Mouse (Mus musculus): ENCODE data around the gene Olfr1013. TPM values are rescaled to one million over a fixed set of nuclear protein-coding genes. Genes with fewer than 3 reads are reported as not detected.

Gene Olfr1013
- not detected for total RNA-seq (2023)

DNA sequence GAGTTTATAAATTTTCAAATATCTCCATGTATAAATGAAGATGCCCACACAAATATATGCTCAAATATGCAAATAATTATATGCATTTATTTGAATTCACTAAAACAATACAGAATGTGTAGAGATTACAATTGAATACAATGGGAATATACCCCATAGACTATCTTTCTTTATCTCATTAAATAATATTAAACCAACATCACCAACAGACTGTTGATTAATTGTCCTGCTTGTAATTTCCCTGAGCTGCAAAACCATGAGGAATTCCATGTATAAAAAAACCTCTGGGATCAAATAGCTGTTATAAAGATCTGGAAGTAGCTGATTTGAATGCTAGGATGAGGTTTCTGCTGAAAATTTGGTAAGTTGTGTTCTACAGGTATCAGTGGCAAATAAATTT is at the start of gene Olfr1013:
Gene Olfr1013 (plus strand): TSS at position 301 of the 400 bp plus-strand sequence.

DNA sequence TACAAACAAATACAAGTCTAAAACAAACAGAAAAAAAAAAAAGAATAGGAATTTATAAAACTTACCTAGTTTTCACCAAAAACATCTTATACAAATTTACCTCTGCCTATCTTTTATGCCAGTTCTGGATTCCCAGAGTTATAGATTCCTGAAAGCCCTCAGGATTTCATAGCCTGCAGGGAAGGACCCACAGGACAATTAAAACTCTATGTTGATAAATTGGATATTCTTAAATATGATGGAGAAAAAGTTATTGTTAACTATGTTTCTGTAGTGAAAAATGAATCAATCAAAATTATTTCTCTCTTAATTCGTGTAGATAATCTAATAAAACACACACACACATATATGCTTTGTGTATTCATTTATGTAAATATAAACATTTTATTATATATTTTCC is 4.2 kb upstream of the Olfr1013 start, which contains the start of gene Olfr1012:
Gene Olfr1012 (minus strand): TSS at position 101 of the 400 bp plus-strand sequence.

DNA sequence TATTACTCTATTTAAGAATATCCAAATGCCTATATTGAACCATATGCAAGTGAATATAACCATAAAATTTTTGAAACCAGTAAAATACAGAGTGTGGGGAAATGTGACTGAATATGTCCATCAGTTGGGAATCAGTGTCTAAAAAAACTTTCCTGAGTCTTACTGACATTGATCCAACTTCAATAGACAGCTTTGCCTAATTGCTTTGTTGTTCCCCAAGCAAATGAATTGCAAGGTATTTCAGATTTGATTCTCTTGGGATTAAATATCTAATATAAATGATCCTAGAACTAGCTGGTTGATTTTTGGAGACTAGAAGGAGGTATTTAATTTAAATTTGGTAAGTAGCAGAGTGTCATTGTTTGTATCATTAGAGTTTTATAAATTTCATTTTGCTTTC is 5.5 kb downstream of the Olfr1013 start, which contains the start of gene Olfr1014:
Gene Olfr1014 (plus strand): TSS at position 301 of the 400 bp plus-strand sequence.

DNA sequence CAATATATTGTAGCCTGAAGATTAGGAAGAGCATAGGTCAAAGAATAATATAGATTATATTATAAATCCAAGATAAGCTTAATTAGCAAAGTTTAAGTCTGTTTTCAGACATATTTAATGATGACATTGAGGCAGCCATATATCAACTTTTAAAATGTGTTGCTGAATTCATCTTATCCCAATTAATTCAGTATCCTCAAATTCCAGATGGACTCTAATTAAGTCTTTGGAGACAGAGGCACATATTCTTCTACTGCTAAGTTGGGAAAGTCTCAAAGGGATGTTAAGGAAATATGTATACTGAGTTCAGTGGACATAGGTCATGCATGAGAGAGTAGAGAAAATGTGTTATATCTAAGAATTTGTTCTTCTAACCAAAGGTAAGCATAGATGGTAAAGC is 14.8 kb downstream of the Olfr1013 start, which contains the start of gene Olfr1015:
Gene Olfr1015 (plus strand): TSS at position 301 of the 400 bp plus-strand sequence.

DNA sequence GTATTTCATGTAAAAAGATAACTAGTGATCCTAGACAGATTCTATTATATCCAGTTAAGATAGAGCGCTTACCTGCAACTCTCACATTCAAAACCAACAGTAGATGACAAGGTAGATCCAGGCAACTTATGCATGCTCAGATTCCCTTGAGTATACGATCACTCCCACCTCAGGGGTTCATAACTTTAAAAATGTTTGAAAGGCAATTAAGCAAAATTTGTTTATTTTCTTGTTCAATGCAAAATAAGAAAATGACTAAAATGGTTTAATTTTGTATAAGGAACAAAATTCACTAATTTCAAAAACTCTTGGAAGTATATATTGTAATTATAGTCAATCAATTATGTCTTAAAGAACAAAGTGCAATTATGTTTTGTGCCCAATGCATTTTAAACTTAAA is 35.5 kb downstream of the Olfr1013 start, which contains the start of gene Olfr1016:
Gene Olfr1016 (minus strand): TSS at position 101 of the 400 bp plus-strand sequence.

DNA sequence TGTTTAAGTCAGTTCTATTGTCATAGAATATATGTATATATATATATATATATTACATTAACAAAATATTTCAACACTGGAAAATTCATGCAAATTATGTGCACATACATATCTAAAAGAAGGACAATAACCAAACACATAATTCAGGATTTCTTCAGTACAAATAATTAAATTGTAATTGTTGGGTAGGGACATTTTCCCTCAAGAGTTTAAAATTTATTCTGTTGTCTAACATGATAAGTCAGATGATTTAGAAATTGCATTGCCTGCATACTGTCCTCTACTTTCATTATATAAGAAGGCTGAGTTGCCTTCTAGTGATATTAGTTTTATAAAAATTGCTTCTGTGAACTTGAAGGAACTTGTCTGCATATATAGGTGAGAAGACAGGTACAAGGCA is 51.3 kb downstream of the Olfr1013 start, which contains the start of gene Olfr1018:
Gene Olfr1018 (plus strand): TSS at position 301 of the 400 bp plus-strand sequence.

Other genes starting within 250 kb of the Olfr1013 start
- gene 4833423E24Rik, start 248.1 kb upstream of the Olfr1013 start, total RNA-seq (2023), result not detected
- gene Olfr996, start 187.9 kb upstream of the Olfr1013 start, total RNA-seq (2023), result not detected
- gene Olfr998, start 178.2 kb upstream of the Olfr1013 start, total RNA-seq (2023), result not detected
- not detected for gene Olfr1000, start 155.2 kb upstream of the Olfr1013 start, total RNA-seq (2023)
- not detected for gene Olfr1002, start 116.4 kb upstream of the Olfr1013 start, total RNA-seq (2023)
- gene Olfr154, start 102.6 kb upstream of the Olfr1013 start, total RNA-seq (2023), result not detected
- gene Olfr1006, start 88.3 kb upstream of the Olfr1013 start, total RNA-seq (2023), result not detected
- gene Olfr1008, start 77.7 kb upstream of the Olfr1013 start, total RNA-seq (2023), result not detected
- gene Olfr1009, start 51.7 kb upstream of the Olfr1013 start, total RNA-seq (2023), result not detected
- not detected for gene Olfr1012, start 4.3 kb upstream of the Olfr1013 start, total RNA-seq (2023)
- gene Olfr1014, start 5.6 kb downstream of the Olfr1013 start, total RNA-seq (2023), result not detected
- not detected for gene Olfr1015, start 14.9 kb downstream of the Olfr1013 start, total RNA-seq (2023)
- not detected for gene Olfr1016, start 35.4 kb downstream of the Olfr1013 start, total RNA-seq (2023)
- gene Olfr1018, start 51.4 kb downstream of the Olfr1013 start, total RNA-seq (2023), result not detected
- not detected for gene Olfr1019, start 78.4 kb downstream of the Olfr1013 start, total RNA-seq (2023)
- gene Olfr1020, start 79.9 kb downstream of the Olfr1013 start, total RNA-seq (2023), result not detected
- not detected for gene Olfr1022, start 101.5 kb downstream of the Olfr1013 start, total RNA-seq (2023)
- not detected for gene Olfr1023, start 118.5 kb downstream of the Olfr1013 start, total RNA-seq (2023)
- gene Olfr1024, start 138.0 kb downstream of the Olfr1013 start, total RNA-seq (2023), result not detected
- gene Olfr1025-ps1, start 148.1 kb downstream of the Olfr1013 start, total RNA-seq (2023), result not detected
- gene Olfr1026, start 154.5 kb downstream of the Olfr1013 start, total RNA-seq (2023), result not detected
- gene Olfr1028, start 183.3 kb downstream of the Olfr1013 start, total RNA-seq (2023), result not detected
- not detected for gene Olfr1029, start 206.8 kb downstream of the Olfr1013 start, total RNA-seq (2023)
- gene Olfr1030, start 212.2 kb downstream of the Olfr1013 start, total RNA-seq (2023), result not detected
- gene Olfr1031, start 223.2 kb downstream of the Olfr1013 start, total RNA-seq (2023), result not detected
- not detected for gene Olfr1032, start 238.4 kb downstream of the Olfr1013 start, total RNA-seq (2023)

Data from neutrophil, adult 59 days (primary cell).